Comparison of ENCODE assay signal across 17 mouse cellular contexts in the genomic region with DNA sequence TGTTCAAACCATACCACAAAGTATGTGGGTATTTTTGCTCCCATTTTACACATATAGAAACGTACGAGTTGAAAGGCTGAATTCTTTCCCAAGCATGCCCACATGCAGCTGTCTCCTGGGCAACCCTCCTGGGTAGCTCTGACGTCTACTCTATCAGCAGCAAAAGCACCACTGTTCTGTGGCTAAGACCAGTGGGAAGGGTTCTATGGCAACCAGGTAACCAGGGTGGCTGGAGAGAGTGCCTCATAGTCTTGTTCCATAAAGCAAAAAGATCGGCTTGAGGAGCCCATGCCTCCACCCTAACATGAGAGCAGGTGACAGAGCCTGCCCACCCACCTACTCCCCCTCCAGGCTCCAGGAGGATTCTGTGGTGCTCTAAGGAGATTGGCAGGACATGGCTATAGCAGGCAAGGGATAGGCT. TPM values are rescaled to one million over a fixed set of nuclear protein-coding genes. Genes with fewer than 3 reads are reported as not detected.
DNase-seq lines count a peak whose midpoint lies in the region; ATAC-seq and TF ChIP-seq lines count a peak whose summit lies in the region.
"Had no signal": no experiment of that assay in that cellular context is flagged by ENCODE, and none has a peak within 500 bp of the region (broad histone marks: within the 10 kb centered on the region; RNA-seq: fewer than 3 reads in every experiment).

No protein-coding gene starts in this region.

- no peak for TF ChIP-seq CTCF in forebrain, postnatal 0 days (IDR thresholded peaks at IDR 0.05; ENCODE audit: low read depth)
- no peak for TF ChIP-seq CTCF in midbrain, postnatal 0 days (IDR thresholded peaks at IDR 0.05)

- H3K4me3 ChIP-seq in forebrain, postnatal 0 days (ENCODE audit: low read depth, low read length) = no peak overlapping the region
- no peak overlapping the region for H3K4me3 ChIP-seq in forebrain, embryonic 15.5 days
- H3K4me3 ChIP-seq in midbrain, postnatal 0 days (ENCODE audit: low read depth, low read length) = no peak overlapping the region
- H3K4me3 ChIP-seq in midbrain, embryonic 14.5 days (replicated peaks; ENCODE audit: low read depth, low read length) = no peak overlapping the region
- no peak overlapping the region for H3K4me3 ChIP-seq in hindbrain, embryonic 11.5 days (ENCODE audit: low read depth, low read length)
- H3K4me3 ChIP-seq: embryonic facial prominence, embryonic 10.5 days; erythroblast, embryonic 14.5 days; limb, embryonic 12.5 days had no signal

- H3K36me3 ChIP-seq in forebrain, postnatal 0 days (ENCODE audit: insufficient read depth) = no peaks in the 10 kb centered on the region
- no peaks in the 10 kb centered on the region for H3K36me3 ChIP-seq in forebrain, embryonic 15.5 days
- no peaks in the 10 kb centered on the region for H3K36me3 ChIP-seq in midbrain, postnatal 0 days (ENCODE audit: insufficient read depth, low read length)
- H3K36me3 ChIP-seq in midbrain, embryonic 14.5 days (ENCODE audit: control insufficient read depth, insufficient read depth, low read length) = no peaks in the 10 kb centered on the region
- H3K36me3 ChIP-seq in hindbrain, embryonic 11.5 days (ENCODE audit: control insufficient read depth, insufficient read depth, low read length) = no peaks in the 10 kb centered on the region
- H3K36me3 ChIP-seq: embryonic facial prominence, embryonic 10.5 days; limb, embryonic 12.5 days had no signal

- DNase-seq in forebrain, postnatal 0 days = peak; percentile 44
- DNase-seq in midbrain, postnatal 0 days (ENCODE audit: low spot score) = peak; percentile 2
- DNase-seq in midbrain, embryonic 14.5 days = no peak
- peak; percentile 17 to 26 for DNase-seq in frontal cortex, postnatal 25 days (ENCODE audit: low spot score in 2 of 2)
- DNase-seq in naive thymus-derived CD4-positive, alpha-beta T cell, adult 2 months (ENCODE audit: low read depth) = peak; percentile 50
- no peak for DNase-seq in hindbrain, embryonic 11.5 days (ENCODE audit: low spot score)
- no peak for DNase-seq in cerebellum, adult 18-20 months
- DNase-seq: cerebellum, postnatal 25 days; kidney, adult 18-20 months; kidney, postnatal 4 days; lung, postnatal 14 days had no signal

- H3K4me2 ChIP-seq in forebrain, postnatal 0 days (ENCODE audit: low read depth) = no peak overlapping the region
- no peak overlapping the region for H3K4me2 ChIP-seq in forebrain, embryonic 15.5 days (replicated peaks)
- H3K4me2 ChIP-seq in midbrain, postnatal 0 days (ENCODE audit: low read depth, low read length, poor library complexity, severe bottlenecking) = no peak overlapping the region
- no peak overlapping the region for H3K4me2 ChIP-seq in midbrain, embryonic 14.5 days (ENCODE audit: low read length)
- no peak overlapping the region for H3K4me2 ChIP-seq in hindbrain, embryonic 11.5 days (replicated peaks; ENCODE audit: low read depth, low read length)
- H3K4me2 ChIP-seq: limb, embryonic 12.5 days had no signal

- no peak overlapping the region for H3K27ac ChIP-seq in forebrain, postnatal 0 days (ENCODE audit: low read depth, low read length)
- no peak overlapping the region for H3K27ac ChIP-seq in forebrain, embryonic 15.5 days (replicated peaks)
- H3K27ac ChIP-seq in midbrain, postnatal 0 days (ENCODE audit: low read depth, low read length) = no peak overlapping the region
- H3K27ac ChIP-seq in midbrain, embryonic 14.5 days (replicated peaks; ENCODE audit: low read depth, low read length) = no peak overlapping the region
- no peak overlapping the region for H3K27ac ChIP-seq in hindbrain, embryonic 11.5 days (ENCODE audit: low read depth, low read length)
- H3K27ac ChIP-seq: embryonic facial prominence, embryonic 10.5 days; limb, embryonic 12.5 days had no signal

- H3K4me1 ChIP-seq in forebrain, postnatal 0 days (ENCODE audit: insufficient read depth) = no peaks in the 10 kb centered on the region
- H3K4me1 ChIP-seq in forebrain, embryonic 15.5 days = no peaks in the 10 kb centered on the region
- no peaks in the 10 kb centered on the region for H3K4me1 ChIP-seq in midbrain, postnatal 0 days (ENCODE audit: insufficient read depth, low read length)
- no peaks in the 10 kb centered on the region for H3K4me1 ChIP-seq in midbrain, embryonic 14.5 days (ENCODE audit: control insufficient read depth, insufficient read depth, low read length)
- no peaks in the 10 kb centered on the region for H3K4me1 ChIP-seq in hindbrain, embryonic 11.5 days (replicated peaks; ENCODE audit: control insufficient read depth, insufficient read depth, low read length)

- ATAC-seq in forebrain, postnatal 0 days = peak; percentile 38
- no peak for ATAC-seq in forebrain, embryonic 15.5 days (replicated peaks)
- ATAC-seq in midbrain, postnatal 0 days (ENCODE audit: low FRiP score) = no peak
- no peak for ATAC-seq in midbrain, embryonic 14.5 days (ENCODE audit: low FRiP score, low TSS enrichment)
- no peak for ATAC-seq in hindbrain, embryonic 11.5 days (ENCODE audit: low FRiP score)
- ATAC-seq: activated CD4-positive, CD25-positive, alpha-beta regulatory T cell, adult 4 months had no signal

- no peak overlapping the region for H3K9ac ChIP-seq in forebrain, postnatal 0 days
- no peak overlapping the region for H3K9ac ChIP-seq in forebrain, embryonic 15.5 days (replicated peaks)
- H3K9ac ChIP-seq in midbrain, postnatal 0 days (replicated peaks; ENCODE audit: low read length, poor library complexity, severe bottlenecking) = no peak overlapping the region
- H3K9ac ChIP-seq in midbrain, embryonic 14.5 days (replicated peaks; ENCODE audit: low read length) = no peak overlapping the region
- no peak overlapping the region for H3K9ac ChIP-seq in hindbrain, embryonic 11.5 days (ENCODE audit: low read depth, low read length)
- H3K9ac ChIP-seq: limb, embryonic 12.5 days had no signal

- H3K9me3 ChIP-seq in forebrain, postnatal 0 days (ENCODE audit: low read length) = no peaks in the 10 kb centered on the region
- H3K9me3 ChIP-seq in forebrain, embryonic 15.5 days = no peaks in the 10 kb centered on the region
- no peaks in the 10 kb centered on the region for H3K9me3 ChIP-seq in midbrain, postnatal 0 days (ENCODE audit: low read length)
- H3K9me3 ChIP-seq in midbrain, embryonic 14.5 days (ENCODE audit: control insufficient read depth, low read length) = no peaks in the 10 kb centered on the region
- no peaks in the 10 kb centered on the region for H3K9me3 ChIP-seq in hindbrain, embryonic 11.5 days (ENCODE audit: control insufficient read depth, low read length)
- H3K9me3 ChIP-seq: embryonic facial prominence, embryonic 10.5 days; limb, embryonic 12.5 days had no signal

- WGBS in forebrain, postnatal 0 days = 48% methylated on average over 4 of the region's 4 CpGs
- WGBS in forebrain, embryonic 15.5 days = 52% methylated on average over 4 of the region's 4 CpGs
- 37% methylated on average over 4 of the region's 4 CpGs for WGBS in midbrain, postnatal 0 days
- 47% methylated on average over 4 of the region's 4 CpGs for WGBS in midbrain, embryonic 14.5 days
- WGBS in hindbrain, embryonic 11.5 days = 52% methylated on average over 4 of the region's 4 CpGs

- no peaks in the 10 kb centered on the region for H3K27me3 ChIP-seq in forebrain, postnatal 0 days (ENCODE audit: insufficient read depth, low read length)
- no peaks in the 10 kb centered on the region for H3K27me3 ChIP-seq in forebrain, embryonic 15.5 days
- H3K27me3 ChIP-seq in midbrain, postnatal 0 days (ENCODE audit: insufficient read depth, low read length) = no peaks in the 10 kb centered on the region
- H3K27me3 ChIP-seq in midbrain, embryonic 14.5 days (ENCODE audit: control insufficient read depth, insufficient read depth, low read length) = no peaks in the 10 kb centered on the region
- no peaks in the 10 kb centered on the region for H3K27me3 ChIP-seq in hindbrain, embryonic 11.5 days (ENCODE audit: control insufficient read depth, insufficient read depth, low read length)
- H3K27me3 ChIP-seq: CH12.LX; limb, embryonic 12.5 days had no signal

RNA-seq across cellular contexts. Expression of gene Gm12216, which starts 16.9 kb away (rescaled TPM):
- total RNA-seq in forebrain, postnatal 0 days (2014; rRNA removed) = not detected in 2 replicates
- 0.40 and 0.77 TPM in 2 replicates for polyA plus RNA-seq in forebrain, postnatal 0 days (2015; fragmentation: Nextera tagmentation; extraction: Ambion mirVana)
- 0.28 TPM in 1 of 2 replicates, not detected in the other for polyA plus RNA-seq in forebrain, embryonic 15.5 days (2015; fragmentation: Nextera tagmentation; extraction: Ambion mirVana)
- total RNA-seq in midbrain, postnatal 0 days (2014; rRNA removed) = not detected in 2 replicates
- polyA plus RNA-seq in midbrain, postnatal 0 days (2015; fragmentation: Nextera tagmentation; extraction: Ambion mirVana) = 0.65 and 0.85 TPM in 2 replicates
- 0.26 and 0.57 TPM in 2 replicates for polyA plus RNA-seq in midbrain, embryonic 14.5 days (2014; fragmentation: Nextera tagmentation; extraction: Ambion mirVana)
- 0.21 TPM in 1 of 2 replicates, not detected in the other for polyA plus RNA-seq in hindbrain, embryonic 11.5 days (2014; fragmentation: Nextera tagmentation; extraction: Ambion mirVana)
- polyA plus RNA-seq: embryonic facial prominence, embryonic 10.5 days; erythroblast, embryonic 14.5 days had no signal

RNA-seq across cellular contexts. Expression of gene Slc22a5, which starts 49.3 kb away (rescaled TPM):
- total RNA-seq in forebrain, postnatal 0 days (2014; rRNA removed) = 16.0 and 16.2 TPM in 2 replicates
- 12.9 and 13.4 TPM in 2 replicates for polyA plus RNA-seq in forebrain, postnatal 0 days (2015; fragmentation: Nextera tagmentation; extraction: Ambion mirVana)
- 10.2 and 10.9 TPM in 2 replicates for polyA plus RNA-seq in forebrain, embryonic 15.5 days (2015; fragmentation: Nextera tagmentation; extraction: Ambion mirVana)
- 13.2 and 13.6 TPM in 2 replicates for total RNA-seq in midbrain, postnatal 0 days (2014; rRNA removed)
- polyA plus RNA-seq in midbrain, postnatal 0 days (2015; fragmentation: Nextera tagmentation; extraction: Ambion mirVana) = 12.8 and 13.0 TPM in 2 replicates
- polyA plus RNA-seq in midbrain, embryonic 14.5 days (2014; fragmentation: Nextera tagmentation; extraction: Ambion mirVana) = 8.6 and 8.8 TPM in 2 replicates
- polyA plus RNA-seq in hindbrain, embryonic 11.5 days (2014; fragmentation: Nextera tagmentation; extraction: Ambion mirVana) = 7.8 and 8.1 TPM in 2 replicates
- polyA plus RNA-seq: erythroblast, embryonic 14.5 days had no signal

Comparison
In these comparisons a context has a peak if more than half of its experiments do, and no peak if none do; other contexts are left out.
1. DNase-seq: peak in forebrain, postnatal 0 days (single experiment), midbrain, postnatal 0 days (single experiment), frontal cortex, postnatal 25 days (2 of 2) and naive thymus-derived CD4-positive, alpha-beta T cell, adult 2 months (single experiment); none in midbrain, embryonic 14.5 days (single experiment), hindbrain, embryonic 11.5 days (single experiment) and cerebellum, adult 18-20 months (0 of 2).